Mouse (Mus musculus): ENCODE results near the gene Ccr5.
"Not testable (repeated sequence)": the region's sequence is repeated elsewhere in the genome, so short reads cannot be mapped to it uniquely, and the experiment has no call there.

Ccr5 gene

GRCm38 (mm10) chr9:124121387-124122184, at the start of gene Ccr5:
TSS of gene Ccr5 (plus strand) at chr9:124121543.
- no peak for DNase-seq (ENCODE audit: low read depth)

- DNase-seq (ENCODE audit: low read depth), result no peak
Observed at GRCm38 (mm10) chr9:124079803-124080202, 41.5 kb upstream of the Ccr5 start.

GRCm38 (mm10) chr9:124080471-124080870, 40.9 kb upstream of the Ccr5 start:
- not testable (repeated sequence) for DNase-seq (ENCODE audit: low read depth)

- no peak for DNase-seq (ENCODE audit: low read depth)
Observed at GRCm38 (mm10) chr9:124090441-124090840, 30.9 kb upstream of the Ccr5 start.

- no peak for DNase-seq (ENCODE audit: low read depth)
Observed at GRCm38 (mm10) chr9:124099127-124099526, 22.2 kb upstream of the Ccr5 start.

- no peak for DNase-seq (ENCODE audit: low read depth)
Observed at GRCm38 (mm10) chr9:124100357-124100756, 21.0 kb upstream of the Ccr5 start.

- DNase-seq (ENCODE audit: low read depth), result no peak
Observed at GRCm38 (mm10) chr9:124101723-124102122, 19.6 kb upstream of the Ccr5 start, which contains the start of gene Ccr2. TSS of gene Ccr2 (plus strand) at chr9:124101950.

- no peak for DNase-seq (ENCODE audit: low read depth)
Observed at GRCm38 (mm10) chr9:124103199-124103598, 18.1 kb upstream of the Ccr5 start.

- DNase-seq (ENCODE audit: low read depth), result no peak
Observed at GRCm38 (mm10) chr9:124105196-124105595, 16.1 kb upstream of the Ccr5 start.

GRCm38 (mm10) chr9:124107232-124107631, 14.1 kb upstream of the Ccr5 start:
- DNase-seq (ENCODE audit: low read depth), result no peak

- no peak for DNase-seq (ENCODE audit: low read depth)
Observed at GRCm38 (mm10) chr9:124108356-124109127, 12.8 kb upstream of the Ccr5 start.

- DNase-seq (ENCODE audit: low read depth), result no peak
Observed at GRCm38 (mm10) chr9:124111997-124112396, 9.3 kb upstream of the Ccr5 start.

- no peak for DNase-seq (ENCODE audit: low read depth)
Observed at GRCm38 (mm10) chr9:124112591-124113239, 8.6 kb upstream of the Ccr5 start.

GRCm38 (mm10) chr9:124113777-124114176, 7.6 kb upstream of the Ccr5 start:
- DNase-seq (ENCODE audit: low read depth), result no peak

- no peak for DNase-seq (ENCODE audit: low read depth)
Observed at GRCm38 (mm10) chr9:124118489-124118888, 2.9 kb upstream of the Ccr5 start.

- no peak for DNase-seq (ENCODE audit: low read depth)
Observed at GRCm38 (mm10) chr9:124125576-124125975, 4.2 kb downstream of the Ccr5 start.

- peak; percentile 22 for DNase-seq (ENCODE audit: low read depth)
Observed at GRCm38 (mm10) chr9:124126373-124126772, 5.0 kb downstream of the Ccr5 start.

- no peak for DNase-seq (ENCODE audit: low read depth)
Observed at GRCm38 (mm10) chr9:124127412-124127811, 6.1 kb downstream of the Ccr5 start.

GRCm38 (mm10) chr9:124128379-124128778, 7.0 kb downstream of the Ccr5 start:
- peak; percentile 11 for DNase-seq (ENCODE audit: low read depth)

GRCm38 (mm10) chr9:124132899-124133298, 11.6 kb downstream of the Ccr5 start:
- not testable (repeated sequence) for DNase-seq (ENCODE audit: low read depth)

- DNase-seq (ENCODE audit: low read depth), result not testable (repeated sequence)
Observed at GRCm38 (mm10) chr9:124134919-124135318, 13.6 kb downstream of the Ccr5 start.

GRCm38 (mm10) chr9:124137619-124138018, 16.3 kb downstream of the Ccr5 start:
- DNase-seq (ENCODE audit: low read depth), result no peak

All from fibroblast of lung, adult 2 months (primary cell).